13 mouse cellular contexts compared by ENCODE assay signal in genomic region chr17:45896922-45897302, GRCm38 (mm10).
A peak's percentile ranks its signal among the peaks of the same experiment; 100 is the strongest.
DNase-seq lines count a peak whose midpoint lies in the region; ATAC-seq and TF ChIP-seq lines count a peak whose summit lies in the region.
"Had no signal": no experiment of that assay in that cellular context is flagged by ENCODE, and none has a peak within 500 bp of the region (broad histone marks: within the 10 kb centered on the region; RNA-seq: fewer than 3 reads in every experiment).

No protein-coding gene starts in this region.

- H3K27me3 ChIP-seq in forebrain, embryonic 16.5 days (replicated peaks; ENCODE audit: control insufficient read depth, insufficient read depth, low read length): no peaks in the 10 kb centered on the region
- peaks cover 12% of the 10 kb centered on the region; the same call in 1 of the 2 replicates for H3K27me3 ChIP-seq in forebrain, embryonic 12.5 days
- no peaks in the 10 kb centered on the region for H3K27me3 ChIP-seq in kidney, postnatal 0 days (ENCODE audit: insufficient read depth, low read length)
- no peaks in the 10 kb centered on the region for H3K27me3 ChIP-seq in kidney, embryonic 15.5 days
- H3K27me3 ChIP-seq in midbrain, embryonic 10.5 days (ENCODE audit: low read depth, poor library complexity, severe bottlenecking): peaks cover 35% of the 10 kb centered on the region
- H3K27me3 ChIP-seq in midbrain, embryonic 14.5 days (ENCODE audit: control insufficient read depth, insufficient read depth, low read length): no peaks in the 10 kb centered on the region
- H3K27me3 ChIP-seq in midbrain, postnatal 0 days (ENCODE audit: insufficient read depth, low read length): no peaks in the 10 kb centered on the region
- H3K27me3 ChIP-seq: liver, embryonic 13.5 days had no signal

- no peaks in the 10 kb centered on the region for H3K36me3 ChIP-seq in forebrain, embryonic 16.5 days (ENCODE audit: control insufficient read depth, insufficient read depth)
- no peaks in the 10 kb centered on the region for H3K36me3 ChIP-seq in forebrain, embryonic 12.5 days (replicated peaks)
- H3K36me3 ChIP-seq in kidney, postnatal 0 days (ENCODE audit: insufficient read depth, low read length): no peaks in the 10 kb centered on the region
- no peaks in the 10 kb centered on the region for H3K36me3 ChIP-seq in kidney, embryonic 15.5 days
- H3K36me3 ChIP-seq in midbrain, embryonic 10.5 days: no peaks in the 10 kb centered on the region
- no peaks in the 10 kb centered on the region for H3K36me3 ChIP-seq in midbrain, embryonic 14.5 days (ENCODE audit: control insufficient read depth, insufficient read depth, low read length)
- H3K36me3 ChIP-seq in midbrain, postnatal 0 days (ENCODE audit: insufficient read depth, low read length): no peaks in the 10 kb centered on the region
- H3K36me3 ChIP-seq: liver, embryonic 13.5 days had no signal

- TF ChIP-seq CTCF in kidney, postnatal 0 days (IDR thresholded peaks at IDR 0.05; ENCODE audit: low read depth): peak; percentile 51
- TF ChIP-seq CTCF in midbrain, postnatal 0 days (IDR thresholded peaks at IDR 0.05): peak; percentile 29; the same call in 1 of the 2 replicates

- H3K4me2 ChIP-seq in forebrain, embryonic 16.5 days (ENCODE audit: low read length): no peak overlapping the region
- H3K4me2 ChIP-seq in forebrain, embryonic 12.5 days: no peak overlapping the region
- no peak overlapping the region for H3K4me2 ChIP-seq in kidney, postnatal 0 days (ENCODE audit: low read length)
- no peak overlapping the region for H3K4me2 ChIP-seq in kidney, embryonic 15.5 days
- no peak overlapping the region for H3K4me2 ChIP-seq in midbrain, embryonic 14.5 days (ENCODE audit: low read length)
- no peak overlapping the region for H3K4me2 ChIP-seq in midbrain, postnatal 0 days (ENCODE audit: low read depth, low read length, poor library complexity, severe bottlenecking)
- H3K4me2 ChIP-seq: liver, embryonic 13.5 days had no signal

- H3K4me1 ChIP-seq in forebrain, embryonic 16.5 days (replicated peaks; ENCODE audit: control insufficient read depth, insufficient read depth, low read length): peaks cover 11% of the 10 kb centered on the region; the same call in 1 of the 2 replicates
- H3K4me1 ChIP-seq in forebrain, embryonic 12.5 days: peaks cover 16% of the 10 kb centered on the region
- no peaks in the 10 kb centered on the region for H3K4me1 ChIP-seq in kidney, postnatal 0 days (replicated peaks; ENCODE audit: insufficient read depth, low read length)
- H3K4me1 ChIP-seq in kidney, embryonic 15.5 days: peaks cover 12% of the 10 kb centered on the region
- peaks cover 23% of the 10 kb centered on the region for H3K4me1 ChIP-seq in midbrain, embryonic 10.5 days
- H3K4me1 ChIP-seq in midbrain, embryonic 14.5 days (ENCODE audit: control insufficient read depth, insufficient read depth, low read length): peaks cover 9% of the 10 kb centered on the region
- no peaks in the 10 kb centered on the region for H3K4me1 ChIP-seq in midbrain, postnatal 0 days (ENCODE audit: insufficient read depth, low read length)
- H3K4me1 ChIP-seq: liver, embryonic 13.5 days had no signal

- no peak overlapping the region for H3K9ac ChIP-seq in forebrain, embryonic 16.5 days (replicated peaks; ENCODE audit: low read depth, low read length)
- no peak overlapping the region for H3K9ac ChIP-seq in forebrain, embryonic 12.5 days
- no peak overlapping the region for H3K9ac ChIP-seq in kidney, postnatal 0 days (ENCODE audit: low read depth, low read length)
- H3K9ac ChIP-seq in kidney, embryonic 15.5 days: no peak overlapping the region
- H3K9ac ChIP-seq in midbrain, embryonic 14.5 days (replicated peaks; ENCODE audit: low read length): no peak overlapping the region
- H3K9ac ChIP-seq in midbrain, postnatal 0 days (replicated peaks; ENCODE audit: low read length, poor library complexity, severe bottlenecking): no peak overlapping the region
- H3K9ac ChIP-seq: liver, embryonic 13.5 days had no signal

- no peak for DNase-seq in kidney, postnatal 0 days (ENCODE audit: low spot score)
- no peak for DNase-seq in midbrain, embryonic 10.5 days (ENCODE audit: low spot score)
- no peak for DNase-seq in midbrain, embryonic 14.5 days
- no peak for DNase-seq in midbrain, postnatal 0 days (ENCODE audit: low spot score)
- DNase-seq in embryo, embryonic 10.5 days (ENCODE audit: low spot score): no peak
- DNase-seq: cerebellum, postnatal 25 days; heart, postnatal 10 days; liver, embryonic 13.5 days; right cerebral cortex, postnatal 4 days; thymus, adult 18-20 months had no signal

- H3K4me3 ChIP-seq in forebrain, embryonic 16.5 days (replicated peaks; ENCODE audit: low read length): no peak overlapping the region
- no peak overlapping the region for H3K4me3 ChIP-seq in forebrain, embryonic 12.5 days (replicated peaks)
- H3K4me3 ChIP-seq in kidney, postnatal 0 days (replicated peaks; ENCODE audit: low read depth, low read length): no peak overlapping the region
- no peak overlapping the region for H3K4me3 ChIP-seq in kidney, embryonic 15.5 days (replicated peaks)
- no peak overlapping the region for H3K4me3 ChIP-seq in midbrain, embryonic 10.5 days
- no peak overlapping the region for H3K4me3 ChIP-seq in midbrain, embryonic 14.5 days (replicated peaks; ENCODE audit: low read depth, low read length)
- no peak overlapping the region for H3K4me3 ChIP-seq in midbrain, postnatal 0 days (ENCODE audit: low read depth, low read length)
- H3K4me3 ChIP-seq: liver, embryonic 13.5 days had no signal

- ATAC-seq in forebrain, embryonic 16.5 days: 0 out of 2 replicates have a peak, but pooled peaks have one; percentile 4
- no peak for ATAC-seq in forebrain, embryonic 12.5 days (ENCODE audit: low FRiP score)
- ATAC-seq in kidney, postnatal 0 days (replicated peaks; ENCODE audit: low FRiP score, low read depth): no peak
- ATAC-seq in kidney, embryonic 15.5 days (replicated peaks; ENCODE audit: low FRiP score): no peak
- ATAC-seq in midbrain, embryonic 14.5 days (ENCODE audit: low FRiP score, low TSS enrichment): no peak
- ATAC-seq in midbrain, postnatal 0 days (ENCODE audit: low FRiP score): no peak

- 41% methylated on average over 4 of the region's 4 CpGs for WGBS in forebrain, embryonic 16.5 days
- WGBS in forebrain, embryonic 12.5 days: 41% methylated on average over 4 of the region's 4 CpGs
- 70% methylated on average over 4 of the region's 4 CpGs for WGBS in kidney, postnatal 0 days
- 62% methylated on average over 4 of the region's 4 CpGs for WGBS in kidney, embryonic 15.5 days
- WGBS in midbrain, embryonic 10.5 days: 52% methylated on average over 4 of the region's 4 CpGs
- 41% methylated on average over 4 of the region's 4 CpGs for WGBS in midbrain, embryonic 14.5 days
- WGBS in midbrain, postnatal 0 days: 36% methylated on average over 4 of the region's 4 CpGs

- no peaks in the 10 kb centered on the region for H3K9me3 ChIP-seq in forebrain, embryonic 16.5 days (ENCODE audit: control insufficient read depth, low read length)
- H3K9me3 ChIP-seq in forebrain, embryonic 12.5 days: peaks cover 5% of the 10 kb centered on the region; the same call in 1 of the 2 replicates
- no peaks in the 10 kb centered on the region for H3K9me3 ChIP-seq in kidney, postnatal 0 days (replicated peaks; ENCODE audit: low read length)
- H3K9me3 ChIP-seq in kidney, embryonic 15.5 days (replicated peaks): peaks cover 4% of the 10 kb centered on the region; the same call in 1 of the 2 replicates
- H3K9me3 ChIP-seq in midbrain, embryonic 10.5 days (replicated peaks): no peaks in the 10 kb centered on the region; the same call in 1 of the 2 replicates
- no peaks in the 10 kb centered on the region for H3K9me3 ChIP-seq in midbrain, embryonic 14.5 days (ENCODE audit: control insufficient read depth, low read length)
- H3K9me3 ChIP-seq in midbrain, postnatal 0 days (ENCODE audit: low read length): no peaks in the 10 kb centered on the region
- H3K9me3 ChIP-seq: liver, embryonic 13.5 days had no signal

- H3K27ac ChIP-seq in forebrain, embryonic 16.5 days (ENCODE audit: low read length): no peak overlapping the region
- H3K27ac ChIP-seq in forebrain, embryonic 12.5 days: no peak overlapping the region
- H3K27ac ChIP-seq in kidney, postnatal 0 days: no peak overlapping the region
- no peak overlapping the region for H3K27ac ChIP-seq in kidney, embryonic 15.5 days
- peak overlapping the region; percentile 50; the same call in 1 of the 2 replicates for H3K27ac ChIP-seq in midbrain, embryonic 10.5 days (replicated peaks)
- no peak overlapping the region for H3K27ac ChIP-seq in midbrain, embryonic 14.5 days (replicated peaks; ENCODE audit: low read depth, low read length)
- H3K27ac ChIP-seq in midbrain, postnatal 0 days (ENCODE audit: low read depth, low read length): no peak overlapping the region
- H3K27ac ChIP-seq: liver, embryonic 13.5 days had no signal
